Mouse (Mus musculus) NIH3T3 (cell line): Measurements from ENCODE around the gene Eef1g.
"Not testable (repeated sequence)": the region's sequence is repeated elsewhere in the genome, so short reads cannot be mapped to it uniquely, and the experiment has no call there.

Experiments used
- DNase-seq: peaks from one replicate; pipeline ENCODE4 v3.0.0-alpha.2; 2012; ENCODE audit warnings: low read depth

The Eef1g gene

DNA sequence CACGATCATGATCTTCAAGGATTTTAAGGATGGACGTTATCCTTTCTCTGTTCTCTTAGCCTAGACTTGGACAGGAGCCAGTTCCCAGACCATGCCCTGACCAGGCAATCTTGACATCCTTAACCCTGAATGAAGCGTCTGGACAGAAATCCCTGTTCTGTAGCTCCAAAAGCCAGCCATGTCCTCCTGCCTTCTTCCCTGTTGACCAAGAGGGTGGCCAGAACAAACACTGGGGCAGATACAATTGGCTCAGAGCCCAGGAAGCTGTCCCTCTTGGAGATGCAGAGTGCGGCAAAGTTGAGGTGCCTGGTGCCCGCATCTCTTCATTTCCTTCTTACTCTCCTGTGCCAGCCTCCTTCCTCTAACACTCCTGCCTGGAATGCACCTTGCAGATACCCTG lies 19.1 kb downstream of the Eef1g start:
- no peak for DNase-seq

GRCm38 (mm10) chr19:8987816-8988215 lies 21.0 kb downstream of the Eef1g start:
- DNase-seq, result no peak

GRCm38 (mm10) chr19:8988346-8989065 lies 21.7 kb downstream of the Eef1g start:
- DNase-seq, result peak; percentile 74

GRCm38 (mm10) chr19:8989066-8989566 lies 22.3 kb downstream of the Eef1g start, which contains the start of gene Ahnak:
Gene Ahnak (plus strand): TSS chr19:8989284.
- peak; percentile 84 for DNase-seq

DNA sequence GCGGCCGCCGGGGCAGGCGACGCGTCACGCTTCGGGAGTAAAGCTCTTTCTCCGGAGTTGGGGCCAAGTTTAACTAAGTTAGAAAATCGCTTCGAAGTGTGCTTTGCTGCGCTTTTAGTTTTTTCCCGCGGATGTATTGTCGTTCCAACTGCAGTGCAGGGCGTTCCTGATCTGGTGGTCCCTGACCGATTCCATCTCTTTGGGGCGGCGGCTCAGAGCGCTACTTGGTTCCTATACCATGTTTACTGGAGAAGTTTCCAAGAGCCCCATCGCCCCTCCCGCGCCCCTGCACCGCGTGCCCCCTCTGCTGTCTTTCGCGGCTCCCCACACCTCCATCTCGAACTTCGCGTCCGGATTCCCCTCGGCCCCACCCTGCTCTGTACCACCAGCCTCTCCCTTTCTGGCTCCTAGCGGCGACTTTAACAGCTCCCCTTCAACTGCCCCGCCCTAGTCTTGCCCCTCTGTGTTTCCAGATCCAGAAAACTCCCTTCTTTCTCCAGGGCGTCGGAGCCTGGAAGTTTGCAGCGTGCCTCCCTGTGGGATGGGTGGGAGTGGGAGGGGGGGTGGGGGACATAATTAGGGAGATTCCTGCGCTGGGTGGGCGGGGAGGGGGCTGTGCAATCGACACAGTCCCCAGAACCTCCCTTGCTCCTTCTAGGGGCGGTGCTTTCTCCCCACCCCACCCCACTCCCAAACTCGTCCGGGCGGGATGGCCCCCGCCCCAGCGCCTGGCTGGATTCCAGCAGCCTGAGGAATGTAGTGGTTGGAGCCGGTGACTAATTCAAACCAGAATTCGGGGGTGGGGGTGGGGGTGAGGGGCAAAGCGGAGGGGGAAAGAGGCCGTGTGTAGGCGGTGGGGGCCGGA lies 23.0 kb downstream of the Eef1g start:
- peak; percentile 99 for DNase-seq

DNA sequence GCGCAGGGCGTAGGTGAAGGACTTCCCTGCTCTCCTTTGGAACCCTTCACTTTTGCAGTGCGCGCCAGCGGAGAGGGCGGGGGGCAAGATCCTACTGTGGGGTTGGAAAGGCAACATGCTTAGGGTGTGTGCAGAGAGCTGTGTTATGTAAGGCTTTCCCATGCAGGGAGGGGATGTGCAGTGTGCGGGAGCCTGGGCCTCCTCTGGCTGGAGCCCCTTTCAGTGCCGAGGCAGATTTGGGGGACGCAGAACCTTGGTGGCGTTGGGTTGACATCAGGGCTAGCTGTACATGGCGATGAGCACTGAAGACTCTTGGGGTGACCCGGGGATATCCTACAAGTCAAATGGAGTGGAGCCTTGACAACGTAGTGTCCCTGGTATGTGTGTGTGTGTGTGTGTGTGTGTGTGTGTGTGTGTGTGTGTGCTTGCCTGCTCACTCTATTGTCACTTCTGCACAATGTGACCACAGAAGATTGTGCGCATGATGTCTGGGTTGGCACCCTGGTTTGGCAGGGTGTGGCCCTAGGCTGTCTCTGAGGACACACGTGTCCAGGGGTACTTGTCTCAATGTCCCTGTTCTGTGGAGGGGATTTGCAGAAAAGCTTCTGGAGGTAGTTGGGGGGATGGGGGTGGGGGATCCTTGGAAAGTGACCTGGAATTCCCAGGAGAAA lies 23.7 kb downstream of the Eef1g start:
- DNase-seq, result no peak

- DNase-seq, result peak; percentile 44
Observed at GRCm38 (mm10) chr19:8991245-8991870, 24.5 kb downstream of the Eef1g start.

GRCm38 (mm10) chr19:8991871-8992735 lies 25.3 kb downstream of the Eef1g start:
- peak; percentile 84 for DNase-seq

- DNase-seq, result peak; percentile 97
Observed at GRCm38 (mm10) chr19:8992769-8993624, 26.2 kb downstream of the Eef1g start.

DNA sequence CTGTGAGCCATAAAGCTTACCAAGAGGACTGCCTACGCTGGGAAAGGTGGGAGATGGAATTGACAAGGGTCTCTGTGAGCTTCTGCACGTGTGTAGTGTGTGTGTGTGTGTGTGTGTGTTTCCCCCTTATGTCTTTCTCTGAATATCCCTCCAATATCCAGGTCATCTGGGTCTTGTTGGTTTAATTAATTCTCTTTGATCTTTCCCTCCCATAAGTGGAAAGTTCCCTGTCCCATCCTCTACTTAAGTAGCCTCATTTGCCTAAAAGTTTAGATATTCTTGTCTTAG lies 26.7 kb downstream of the Eef1g start:
- DNase-seq, result no peak

DNA sequence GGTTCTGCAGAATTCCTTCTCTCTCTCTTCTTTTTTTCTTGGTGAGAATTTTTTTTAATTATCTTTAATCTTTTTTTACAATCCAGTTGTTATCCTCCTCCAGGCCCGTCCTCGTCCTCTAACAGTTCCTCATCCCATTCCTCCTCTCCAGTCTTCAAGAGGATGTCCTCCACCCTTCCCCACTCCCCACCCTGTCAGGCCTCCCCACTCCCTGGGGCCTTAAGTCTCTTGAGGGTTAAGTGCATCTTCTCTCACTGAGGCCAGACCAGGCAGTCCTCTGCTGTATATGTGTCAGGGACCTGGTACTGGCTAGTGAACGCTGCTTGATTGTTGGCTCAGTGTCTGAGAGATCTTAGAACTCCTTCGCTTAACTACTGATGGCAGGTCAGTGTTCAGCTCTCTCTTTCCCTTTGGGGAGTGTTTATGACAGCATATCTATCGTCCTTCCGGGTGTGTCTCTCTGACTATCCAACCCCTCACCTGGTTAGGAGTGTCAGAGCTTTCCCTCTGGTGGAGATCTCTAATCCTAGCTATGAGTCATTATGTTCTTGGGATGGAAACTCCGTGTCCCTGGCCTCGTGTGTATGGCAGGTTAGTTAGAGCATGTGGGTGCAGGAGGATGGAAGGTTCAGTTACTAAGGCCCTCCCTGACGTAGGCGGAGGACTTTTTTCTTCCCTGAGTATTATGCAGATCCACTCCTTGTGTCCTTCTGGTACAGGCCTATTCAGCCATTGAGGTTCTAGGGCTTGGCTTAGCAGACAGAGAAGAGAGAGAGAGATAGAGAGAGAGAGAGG lies 28.2 kb downstream of the Eef1g start:
- DNase-seq, result no peak

GRCm38 (mm10) chr19:8996601-8997000 lies 29.8 kb downstream of the Eef1g start:
- peak; percentile 72 for DNase-seq

- DNase-seq, result peak; percentile 98
Observed at GRCm38 (mm10) chr19:8997546-8997945, 30.7 kb downstream of the Eef1g start.

DNA sequence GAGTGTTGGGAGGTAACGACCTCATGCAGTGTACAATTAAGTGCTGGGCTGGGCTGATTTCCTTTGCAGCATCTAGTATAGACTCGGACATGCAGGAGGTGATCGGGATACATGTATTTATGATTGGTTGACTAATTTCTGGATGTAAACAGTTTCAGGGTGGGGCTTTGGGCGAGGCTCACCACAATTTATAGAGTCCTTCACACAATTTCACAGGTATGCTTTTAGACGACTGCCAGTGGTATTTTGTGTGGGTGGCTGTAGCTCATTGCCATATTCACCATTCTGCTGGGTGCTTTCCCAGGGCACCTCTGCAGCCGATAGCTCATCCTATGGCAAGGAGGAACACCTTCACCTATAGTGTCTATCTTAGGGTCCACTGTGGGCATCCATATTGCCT lies 31.7 kb downstream of the Eef1g start:
- DNase-seq, result no peak

- peak; percentile 43 for DNase-seq
Observed at GRCm38 (mm10) chr19:8999223-8999622, 32.4 kb downstream of the Eef1g start.

DNA sequence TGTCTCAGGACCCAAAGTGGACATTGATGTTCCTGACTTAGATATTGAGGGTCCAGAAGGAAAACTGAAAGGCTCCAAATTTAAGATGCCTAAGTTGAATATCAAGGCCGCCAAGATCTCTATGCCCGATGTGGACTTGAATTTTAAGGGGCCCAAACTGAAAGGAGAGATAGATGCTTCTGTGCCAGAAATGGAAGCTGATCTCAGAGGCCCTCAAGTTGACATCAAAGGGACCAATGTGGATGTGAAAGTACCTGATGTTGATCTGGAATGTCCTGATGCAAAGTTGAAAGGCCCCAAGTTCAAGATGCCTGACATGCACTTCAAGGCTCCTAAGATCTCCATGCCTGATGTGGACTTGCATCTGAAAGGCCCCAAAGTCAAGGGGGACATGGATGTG lies 40.1 kb downstream of the Eef1g start:
- DNase-seq, result not testable (repeated sequence)

DNA sequence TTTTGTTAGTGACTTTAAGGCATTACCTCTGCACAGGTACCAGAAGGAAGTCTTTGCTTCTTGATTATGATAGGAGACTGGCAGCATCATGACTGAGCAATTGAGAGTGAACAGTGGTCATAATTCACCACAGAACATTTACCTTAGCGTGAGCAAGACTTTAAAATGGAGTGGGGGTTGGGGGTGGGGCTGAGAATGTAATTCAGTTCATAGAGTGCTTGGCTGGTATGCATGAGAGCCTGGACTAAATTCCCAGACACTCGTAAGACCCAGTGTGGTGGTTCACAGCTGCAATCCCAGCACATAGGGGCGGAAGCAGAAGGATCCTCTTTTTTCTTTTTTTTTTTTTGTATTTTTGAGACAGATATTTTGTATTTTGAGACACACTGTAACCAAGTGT lies 52.5 kb downstream of the Eef1g start:
- no peak for DNase-seq

GRCm38 (mm10) chr19:9023021-9023778 lies 56.4 kb downstream of the Eef1g start:
- peak; percentile 78 for DNase-seq
